ENCODE assay signal across 8 mouse cellular contexts in genomic region chr8:123859648-123860259, GRCm38 (mm10). TPM values are rescaled to one million over a fixed set of nuclear protein-coding genes. Genes with fewer than 3 reads are reported as not detected.
A peak's percentile ranks its signal among the peaks of the same experiment; 100 is the strongest.
DNase-seq lines count a peak whose midpoint lies in the region; ATAC-seq lines count a peak whose summit lies in the region.

TSS of gene Ccsap (minus strand) at chr8:123860209.

- H3K4me2 ChIP-seq in embryonic facial prominence, embryonic 13.5 days = peak within 1 kb of the TSS; percentile 92

- H3K9ac ChIP-seq in embryonic facial prominence, embryonic 13.5 days = peak within 1 kb of the TSS; percentile 83

- 2% methylated on average over 48 of the region's 48 CpGs for WGBS in embryonic facial prominence, embryonic 13.5 days

- peak within 1 kb of the TSS; percentile 91 for H3K4me3 ChIP-seq in embryonic facial prominence, embryonic 13.5 days

- peak; percentile 45; the same call in 1 of the 2 replicates for ATAC-seq in embryonic facial prominence, embryonic 13.5 days (ENCODE audit: insufficient number of reproducible peaks, insufficient read depth, low FRiP score, low TSS enrichment, low read depth)

- intact Hi-C loops in heart, postnatal 14 days (cut with DNase I) = loop anchor here (2.0 kb wide), 1 partner anchor 25 kb away; no protein-coding TSS in a partner anchor

- peaks cover 36% of the 10 kb centered on the region for H3K27me3 ChIP-seq in embryonic facial prominence, embryonic 13.5 days

- H3K9me3 ChIP-seq in embryonic facial prominence, embryonic 13.5 days = no peaks in the 10 kb centered on the region

- no peaks in the 10 kb centered on the region for H3K36me3 ChIP-seq in embryonic facial prominence, embryonic 13.5 days

- DNase-seq in urinary bladder, adult 18-20 months (ENCODE audit: low spot score in 2 of 2) = peak; percentile 4 to 54
- DNase-seq in urinary bladder, postnatal 10 days (ENCODE audit: low spot score) = no peak
- DNase-seq in heart, postnatal 14 days = peak; percentile 49 to 57
- DNase-seq in layer of hippocampus, postnatal 36 days = peak; percentile 68 to 76
- DNase-seq in lung, postnatal 10 days = peak; percentile 47
- DNase-seq in ovary, postnatal 36 days (ENCODE audit: low spot score) = peak; percentile 56
- no peak for DNase-seq in retina, postnatal 1 day

- H3K27ac ChIP-seq in embryonic facial prominence, embryonic 13.5 days = peak within 1 kb of the TSS; percentile 12; the same call in 1 of the 2 replicates

- H3K4me1 ChIP-seq in embryonic facial prominence, embryonic 13.5 days = peaks cover 13% of the 10 kb centered on the region

RNA-seq across cellular contexts. Expression of gene Ccsap, which starts in this region (rescaled TPM):
- 5.4 and 5.5 TPM in 2 replicates for polyA plus RNA-seq in embryonic facial prominence, embryonic 13.5 days (2015; fragmentation: Nextera tagmentation; extraction: Ambion mirVana)
- total RNA-seq in heart, postnatal 14 days (2021) = 1 to 10 TPM; 1.7 to 2.2 TPM
- total RNA-seq in layer of hippocampus, postnatal 36 days (2021) = 10 to 100 TPM; 56.1 to 56.4 TPM

Comparison
In these comparisons a context has a peak if more than half of its experiments do, and no peak if none do; other contexts are left out.
1. RNA of gene Ccsap (total RNA-seq): 56.1 to 56.4 TPM in layer of hippocampus, postnatal 36 days; 1.7 to 2.2 TPM in heart, postnatal 14 days; every median in the first group is over 10 times any median in the second.
2. DNase-seq: peak in urinary bladder, adult 18-20 months (2 of 2), heart, postnatal 14 days (2 of 2), layer of hippocampus, postnatal 36 days (2 of 2), lung, postnatal 10 days (single experiment) and ovary, postnatal 36 days (single experiment); none in urinary bladder, postnatal 10 days (single experiment) and retina, postnatal 1 day (single experiment).